Mouse (Mus musculus): ENCODE measurements around the gene Olfr493. TPM values are rescaled to one million over a fixed set of nuclear protein-coding genes. Genes with fewer than 3 reads are reported as not detected.

Olfr493 gene
- not detected in 2 replicates for polyA plus RNA-seq (2015; fragmentation: Nextera tagmentation; extraction: Ambion mirVana)

- Histone ChIP-seq H3K27me3 (replicated peaks) (no peaks in the 10 kb centered on the region), H3K9me3 (no peaks in the 10 kb centered on the region), H3K9ac (no peak within 1 kb of the TSS), H3K4me2 (no peak within 1 kb of the TSS), H3K4me3 (replicated peaks) (no peak within 1 kb of the TSS), H3K4me1 (no peaks in the 10 kb centered on the region), H3K36me3 (no peaks in the 10 kb centered on the region), H3K27ac (no peak within 1 kb of the TSS)
- 80% methylated on average over 1 of the region's 1 CpGs for WGBS
- no peak for ATAC-seq (ENCODE audit: insufficient read depth, low FRiP score, low read depth)
Measured at GRCm38 (mm10) chr7:108346879-108347278, at the start of gene Olfr493. TSS of gene Olfr493 (minus strand) at chr7:108346979.

DNA sequence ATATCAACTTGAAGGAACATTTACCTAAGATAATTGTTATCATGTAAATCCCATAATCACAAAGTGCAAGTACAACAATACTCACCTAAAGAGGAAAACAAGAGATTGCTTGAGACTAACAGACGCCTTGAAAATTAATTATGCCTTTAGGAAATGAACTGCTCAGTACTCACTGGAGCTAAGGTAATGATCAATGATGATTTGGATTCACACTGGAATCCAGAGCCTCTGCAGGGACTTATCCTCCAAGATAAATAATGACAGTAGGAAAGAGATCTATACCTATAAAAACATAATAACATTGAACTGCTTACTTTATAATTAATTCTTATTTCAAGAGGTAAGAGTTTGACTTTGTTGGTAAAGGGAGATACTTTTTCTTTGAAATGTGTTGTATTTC, 46.1 kb upstream of the Olfr493 start, which contains the start of gene Olfr495:
Gene Olfr495, plus strand, starts transcription at position 301 of the 400 bp plus-strand sequence.
- H3K4me2 ChIP-seq = no peak within 1 kb of the TSS
- H3K9me3 ChIP-seq = no peaks in the 10 kb centered on the region
- no peaks in the 10 kb centered on the region for H3K27me3 ChIP-seq (replicated peaks)
- WGBS = 50% methylated on average over 1 of the region's 1 CpGs
- H3K9ac ChIP-seq = no peak within 1 kb of the TSS
- H3K4me3 ChIP-seq (replicated peaks) = no peak within 1 kb of the TSS
- no peaks in the 10 kb centered on the region for H3K4me1 ChIP-seq
- H3K27ac ChIP-seq = no peak within 1 kb of the TSS
- no peaks in the 10 kb centered on the region for H3K36me3 ChIP-seq
- no peak for ATAC-seq (ENCODE audit: insufficient read depth, low FRiP score, low read depth)

- H3K4me3 ChIP-seq (replicated peaks) = no peak within 1 kb of the TSS
- WGBS = 74% methylated on average over 3 of the region's 3 CpGs
- ATAC-seq (ENCODE audit: insufficient read depth, low FRiP score, low read depth) = no peak
Measured at GRCm38 (mm10) chr7:108365035-108365434, 18.3 kb upstream of the Olfr493 start, which contains the start of gene Olfr494. TSS of gene Olfr494 (plus strand) at chr7:108365335.

GRCm38 (mm10) chr7:108323574-108323973, 23.2 kb downstream of the Olfr493 start, which contains the start of gene Olfr492:
TSS of gene Olfr492 (minus strand) at chr7:108323674.
- Histone ChIP-seq H3K27me3 (replicated peaks) (no peaks in the 10 kb centered on the region), H3K9me3 (no peaks in the 10 kb centered on the region), H3K27ac (no peak within 1 kb of the TSS), H3K9ac (no peak within 1 kb of the TSS), H3K4me1 (no peaks in the 10 kb centered on the region), H3K4me2 (no peak within 1 kb of the TSS), H3K4me3 (replicated peaks) (no peak within 1 kb of the TSS), H3K36me3 (no peaks in the 10 kb centered on the region)
- WGBS = 77% methylated on average over 2 of the region's 2 CpGs
- ATAC-seq (ENCODE audit: insufficient read depth, low FRiP score, low read depth) = no peak

More at GRCm38 (mm10) chr7:108365035-108365434, 18.3 kb upstream of the Olfr493 start, which contains the start of gene Olfr494:
- H3K9ac ChIP-seq = no peak within 1 kb of the TSS
- no peaks in the 10 kb centered on the region for H3K36me3 ChIP-seq
- H3K27ac ChIP-seq = no peak within 1 kb of the TSS
- H3K27me3 ChIP-seq (replicated peaks) = no peaks in the 10 kb centered on the region
- H3K4me1 ChIP-seq = no peaks in the 10 kb centered on the region
- H3K4me2 ChIP-seq = no peak within 1 kb of the TSS
- H3K9me3 ChIP-seq = no peaks in the 10 kb centered on the region

DNA sequence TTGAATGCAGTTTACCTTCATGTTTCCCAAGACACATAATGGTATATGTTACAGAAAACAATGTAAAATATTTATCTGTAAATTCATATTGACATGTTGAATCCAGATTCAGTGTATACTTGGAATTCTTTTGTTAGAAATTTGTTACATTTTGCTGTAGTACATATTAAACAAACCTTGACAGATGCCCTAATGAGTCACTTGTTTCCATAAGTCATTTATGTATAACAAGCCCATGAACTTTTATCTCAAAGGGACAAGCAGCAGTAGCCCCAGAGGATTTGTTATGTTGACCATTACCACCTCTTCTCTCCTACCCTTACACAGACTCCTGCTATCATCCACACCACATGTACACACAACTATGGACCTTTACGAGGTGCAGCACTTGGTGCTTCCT, 33.6 kb downstream of the Olfr493 start, which contains the start of gene Olfr491:
Gene Olfr491, plus strand, starts transcription at position 301 of the 400 bp plus-strand sequence.
- WGBS = 52% methylated on average over 1 of the region's 1 CpGs
- no peak for ATAC-seq (ENCODE audit: insufficient read depth, low FRiP score, low read depth)
- no peaks in the 10 kb centered on the region for H3K27me3 ChIP-seq (replicated peaks)

More for the DNA sequence above, 33.6 kb downstream of the Olfr493 start, which contains the start of gene Olfr491:
- Histone ChIP-seq H3K4me2 (no peak within 1 kb of the TSS), H3K9ac (no peak within 1 kb of the TSS), H3K36me3 (no peaks in the 10 kb centered on the region), H3K4me3 (replicated peaks) (no peak within 1 kb of the TSS), H3K4me1 (no peaks in the 10 kb centered on the region), H3K9me3 (no peaks in the 10 kb centered on the region), H3K27ac (no peak within 1 kb of the TSS)

Other genes with a start within 250 kb of the Olfr493 start
- gene Olfr482, start 249.4 kb downstream of the Olfr493 start, polyA plus RNA-seq (2015; fragmentation: Nextera tagmentation; extraction: Ambion mirVana) = 0.24 TPM in 1 of 2 replicates, not detected in the other
- not detected in 2 replicates for gene Olfr483, start 246.1 kb downstream of the Olfr493 start, polyA plus RNA-seq (2015; fragmentation: Nextera tagmentation; extraction: Ambion mirVana)
- not detected in 2 replicates for gene Olfr484, start 219.5 kb downstream of the Olfr493 start, polyA plus RNA-seq (2015; fragmentation: Nextera tagmentation; extraction: Ambion mirVana)
- gene Olfr485, start 187.1 kb downstream of the Olfr493 start, polyA plus RNA-seq (2015; fragmentation: Nextera tagmentation; extraction: Ambion mirVana) = not detected in 2 replicates
- not detected in 2 replicates for gene Olfr486, start 174.2 kb downstream of the Olfr493 start, polyA plus RNA-seq (2015; fragmentation: Nextera tagmentation; extraction: Ambion mirVana)
- gene Olfr487, start 132.3 kb downstream of the Olfr493 start, polyA plus RNA-seq (2015; fragmentation: Nextera tagmentation; extraction: Ambion mirVana) = not detected in 2 replicates
- not detected in 2 replicates for gene Olfr488, start 88.6 kb downstream of the Olfr493 start, polyA plus RNA-seq (2015; fragmentation: Nextera tagmentation; extraction: Ambion mirVana)
- not detected in 2 replicates for gene Olfr490, start 58.0 kb downstream of the Olfr493 start, polyA plus RNA-seq (2015; fragmentation: Nextera tagmentation; extraction: Ambion mirVana)
- gene Olfr491, start 33.5 kb downstream of the Olfr493 start, polyA plus RNA-seq (2015; fragmentation: Nextera tagmentation; extraction: Ambion mirVana) = not detected in 2 replicates
- gene Olfr492, start 23.3 kb downstream of the Olfr493 start, polyA plus RNA-seq (2015; fragmentation: Nextera tagmentation; extraction: Ambion mirVana) = not detected in 2 replicates
- not detected in 2 replicates for gene Olfr494, start 18.4 kb upstream of the Olfr493 start, polyA plus RNA-seq (2015; fragmentation: Nextera tagmentation; extraction: Ambion mirVana)
- gene Olfr495, start 46.2 kb upstream of the Olfr493 start, polyA plus RNA-seq (2015; fragmentation: Nextera tagmentation; extraction: Ambion mirVana) = not detected in 2 replicates
- gene Olfr497, start 73.4 kb upstream of the Olfr493 start, polyA plus RNA-seq (2015; fragmentation: Nextera tagmentation; extraction: Ambion mirVana) = not detected in 2 replicates
- not detected in 2 replicates for gene Olfr498, start 118.3 kb upstream of the Olfr493 start, polyA plus RNA-seq (2015; fragmentation: Nextera tagmentation; extraction: Ambion mirVana)
- gene Olfr502, start 178.1 kb upstream of the Olfr493 start, polyA plus RNA-seq (2015; fragmentation: Nextera tagmentation; extraction: Ambion mirVana) = not detected in 2 replicates
- not detected in 2 replicates for gene Olfr503, start 197.5 kb upstream of the Olfr493 start, polyA plus RNA-seq (2015; fragmentation: Nextera tagmentation; extraction: Ambion mirVana)
- gene Olfr504, start 218.8 kb upstream of the Olfr493 start, polyA plus RNA-seq (2015; fragmentation: Nextera tagmentation; extraction: Ambion mirVana) = not detected in 2 replicates